ENCODE assay signal across 8 mouse cellular contexts in the genomic region with DNA sequence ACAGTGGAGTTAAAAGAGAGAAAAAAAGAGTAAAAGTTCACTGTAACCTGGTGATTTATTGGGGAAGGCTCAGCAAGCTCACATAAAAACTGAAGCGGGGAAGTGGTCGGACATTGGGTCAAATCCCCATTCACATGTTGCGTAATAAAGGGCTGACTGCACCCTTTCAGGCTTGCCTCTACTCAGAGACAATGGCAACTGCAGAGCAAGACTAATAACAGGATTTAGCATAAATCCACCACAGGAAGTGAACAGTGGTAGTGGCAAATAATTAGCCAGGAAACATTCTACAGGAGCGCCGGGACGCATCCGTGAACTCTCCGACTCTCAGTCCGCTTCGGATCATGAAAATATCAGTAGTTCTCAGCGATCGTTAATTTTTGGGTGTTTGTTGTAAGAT.
DNase-seq lines count a peak whose midpoint lies in the region; ATAC-seq and TF ChIP-seq lines count a peak whose summit lies in the region.

No protein-coding gene starts in this region.

- intact Hi-C loops in left cerebral cortex, postnatal 36 days (cut with DNase I) = no loop called here

- no peaks in the 10 kb centered on the region for H3K36me3 ChIP-seq in testis, adult 2 months (ENCODE audit: control insufficient read depth, insufficient read depth, low read length)
- H3K36me3 ChIP-seq in hindbrain, embryonic 10.5 days = no peaks in the 10 kb centered on the region
- no peaks in the 10 kb centered on the region for H3K36me3 ChIP-seq in limb, embryonic 13.5 days
- H3K36me3 ChIP-seq in neural tube, embryonic 15.5 days = no peaks in the 10 kb centered on the region

- no peak overlapping the region for H3K27ac ChIP-seq in testis, adult 2 months (ENCODE audit: control insufficient read depth, insufficient read depth, low read depth, low read length)
- H3K27ac ChIP-seq in hindbrain, embryonic 10.5 days = 0 out of 2 replicates have a peak overlapping the region, but pooled peaks have one; percentile 12
- no peak overlapping the region for H3K27ac ChIP-seq in limb, embryonic 13.5 days
- H3K27ac ChIP-seq in neural tube, embryonic 15.5 days (replicated peaks) = peak overlapping the region; percentile 58; the same call in 1 of the 2 replicates

- peak overlapping the region; percentile 48 for H3K4me3 ChIP-seq in testis, adult 2 months (ENCODE audit: control insufficient read depth, low read depth, low read length)
- peak overlapping the region; percentile 38 for H3K4me3 ChIP-seq in hindbrain, embryonic 10.5 days
- H3K4me3 ChIP-seq in limb, embryonic 13.5 days = peak overlapping the region; percentile 26
- H3K4me3 ChIP-seq in neural tube, embryonic 15.5 days (replicated peaks) = peak overlapping the region; percentile 32

- TF ChIP-seq POLR2A in testis, adult 2 months (IDR thresholded peaks at IDR 0.05; ENCODE audit: control insufficient read depth, low read depth, low read length) = no peak

- H3K27me3 ChIP-seq in testis, adult 2 months (ENCODE audit: control insufficient read depth, insufficient read depth, low read length) = no peaks in the 10 kb centered on the region
- H3K27me3 ChIP-seq in hindbrain, embryonic 10.5 days (ENCODE audit: insufficient read depth, poor library complexity, severe bottlenecking) = no peaks in the 10 kb centered on the region
- H3K27me3 ChIP-seq in limb, embryonic 13.5 days = no peaks in the 10 kb centered on the region
- H3K27me3 ChIP-seq in neural tube, embryonic 15.5 days (replicated peaks) = no peaks in the 10 kb centered on the region; the same call in 1 of the 2 replicates

- H3K4me2 ChIP-seq in limb, embryonic 13.5 days (replicated peaks) = peak overlapping the region; percentile 56
- peak overlapping the region; percentile 59 for H3K4me2 ChIP-seq in neural tube, embryonic 15.5 days

- TF ChIP-seq CTCF in testis, adult 2 months (IDR thresholded peaks at IDR 0.05; ENCODE audit: control insufficient read depth, insufficient read depth, insufficient replicate concordance, low read depth, low read length) = no peak

- no peak for ATAC-seq in limb, embryonic 13.5 days (ENCODE audit: low FRiP score, low read depth)
- ATAC-seq in neural tube, embryonic 15.5 days (ENCODE audit: low FRiP score) = no peak

- H3K4me1 ChIP-seq in testis, adult 2 months (ENCODE audit: control insufficient read depth, insufficient read depth, low read length) = peaks cover 3% of the 10 kb centered on the region; the same call in 1 of the 2 replicates
- H3K4me1 ChIP-seq in hindbrain, embryonic 10.5 days (replicated peaks) = peaks cover 14% of the 10 kb centered on the region
- peaks cover 16% of the 10 kb centered on the region for H3K4me1 ChIP-seq in limb, embryonic 13.5 days
- H3K4me1 ChIP-seq in neural tube, embryonic 15.5 days = peaks cover 9% of the 10 kb centered on the region; the same call in 1 of the 2 replicates

- no peak overlapping the region for H3K9ac ChIP-seq in limb, embryonic 13.5 days
- peak overlapping the region; percentile 34; the same call in 1 of the 2 replicates for H3K9ac ChIP-seq in neural tube, embryonic 15.5 days (replicated peaks)

- H3K9me3 ChIP-seq in hindbrain, embryonic 10.5 days = no peaks in the 10 kb centered on the region
- H3K9me3 ChIP-seq in limb, embryonic 13.5 days = no peaks in the 10 kb centered on the region
- no peaks in the 10 kb centered on the region for H3K9me3 ChIP-seq in neural tube, embryonic 15.5 days (replicated peaks)

- no peak for DNase-seq in testis, postnatal 10 days (ENCODE audit: low spot score)
- DNase-seq in hindbrain, embryonic 10.5 days (ENCODE audit: low spot score) = peak; percentile 15
- no peak for DNase-seq in left cerebral cortex, postnatal 36 days (ENCODE audit: low spot score in 2 of 2)
- no peak for DNase-seq in c-Kit-positive CD71-positive TER-119-positive erythroid progenitor cells, embryonic 14.5 days (ENCODE audit: low spot score)
- DNase-seq in urinary bladder, adult 18-20 months (ENCODE audit: low spot score in 2 of 2) = no peak

- WGBS in hindbrain, embryonic 10.5 days = 39% methylated on average over 12 of the region's 12 CpGs
- WGBS in limb, embryonic 13.5 days = 4% methylated on average over 12 of the region's 12 CpGs
- WGBS in neural tube, embryonic 15.5 days = 2% methylated on average over 12 of the region's 12 CpGs

Comparison
In these comparisons a context has a peak if more than half of its experiments do, and no peak if none do; other contexts are left out.
1. H3K27ac ChIP-seq: peak in hindbrain, embryonic 10.5 days (single experiment) and neural tube, embryonic 15.5 days (single experiment); none in testis, adult 2 months (single experiment) and limb, embryonic 13.5 days (single experiment).
2. Peak in every context shown above with its lines, with median percentiles within 50 percentile points of each other: H3K4me3 ChIP-seq.